Mouse (Mus musculus): ENCODE measurements around the gene Ldah. TPM values are rescaled to one million over a fixed set of nuclear protein-coding genes. Genes with fewer than 3 reads are reported as not detected.

Gene Ldah
- polyA plus RNA-seq, 1 experiment from 2014 or later: 78.6 TPM

DNA sequence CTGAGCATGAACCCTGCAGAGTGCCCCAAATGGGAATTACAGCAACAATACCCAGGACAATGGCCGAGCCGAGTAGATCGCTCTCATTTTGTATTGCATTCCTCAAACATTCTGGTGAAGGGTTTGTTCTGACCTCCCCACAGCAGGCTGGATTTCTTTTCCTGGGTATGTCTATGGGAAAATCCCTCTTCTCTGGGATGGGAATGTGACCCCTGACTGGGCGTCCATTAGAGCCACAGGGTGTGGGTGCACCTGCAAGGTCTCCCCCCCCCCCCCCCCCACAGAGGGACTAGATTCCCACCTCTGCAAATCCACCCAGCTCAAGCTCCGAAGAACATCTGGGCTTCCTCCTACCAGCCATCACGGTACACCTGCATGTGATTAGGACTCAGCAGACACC is 81.2 kb downstream of the Ldah start:
- Histone ChIP-seq H3K4me1 (0 out of 2 replicates have a peak, but pooled peaks cover 7% of the 10 kb centered on the region), H3K9me3 (no peaks in the 10 kb centered on the region), H3K4me2 (replicated peaks) (no peak overlapping the region), H3K27me3 (peaks cover 11% of the 10 kb centered on the region; the same call in 1 of the 2 replicates), H3K36me3 (peaks cover 5% of the 10 kb centered on the region; the same call in 1 of the 2 replicates), H3K9ac (replicated peaks) (no peak overlapping the region), H3K27ac (replicated peaks) (no peak overlapping the region), H3K4me3 (no peak overlapping the region)
- 74% methylated on average over 6 of the region's 6 CpGs for WGBS
- no peak for ATAC-seq (ENCODE audit: low FRiP score, low read depth)

DNA sequence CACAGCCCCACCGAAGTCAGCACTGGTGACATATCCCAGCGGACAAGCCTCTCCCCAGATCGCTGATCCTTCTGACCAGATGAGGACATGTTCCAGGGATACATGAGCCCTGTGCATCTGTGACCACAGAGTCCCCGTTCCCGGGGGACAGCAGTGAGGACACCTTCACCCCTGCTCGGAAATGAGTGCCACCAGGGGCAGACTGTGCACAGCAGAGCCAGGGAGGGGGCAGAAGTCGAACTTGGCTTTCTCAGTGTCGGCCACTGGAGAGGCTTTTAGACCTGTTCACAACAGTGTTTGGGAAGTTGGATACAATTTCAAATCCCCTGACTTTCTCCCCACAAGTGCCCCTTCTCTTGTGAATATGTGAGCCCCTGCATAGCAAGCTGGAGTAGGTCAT is 81.6 kb downstream of the Ldah start:
- Histone ChIP-seq H3K4me1 (0 out of 2 replicates have a peak, but pooled peaks cover 7% of the 10 kb centered on the region), H3K9me3 (no peaks in the 10 kb centered on the region), H3K36me3 (peaks cover 5% of the 10 kb centered on the region; the same call in 1 of the 2 replicates), H3K4me2 (replicated peaks) (no peak overlapping the region), H3K9ac (replicated peaks) (no peak overlapping the region), H3K27me3 (peaks cover 12% of the 10 kb centered on the region; the same call in 1 of the 2 replicates), H3K4me3 (no peak overlapping the region), H3K27ac (replicated peaks) (no peak overlapping the region)
- WGBS: 89% methylated on average over 8 of the region's 8 CpGs
- ATAC-seq (ENCODE audit: low FRiP score, low read depth): no peak

DNA sequence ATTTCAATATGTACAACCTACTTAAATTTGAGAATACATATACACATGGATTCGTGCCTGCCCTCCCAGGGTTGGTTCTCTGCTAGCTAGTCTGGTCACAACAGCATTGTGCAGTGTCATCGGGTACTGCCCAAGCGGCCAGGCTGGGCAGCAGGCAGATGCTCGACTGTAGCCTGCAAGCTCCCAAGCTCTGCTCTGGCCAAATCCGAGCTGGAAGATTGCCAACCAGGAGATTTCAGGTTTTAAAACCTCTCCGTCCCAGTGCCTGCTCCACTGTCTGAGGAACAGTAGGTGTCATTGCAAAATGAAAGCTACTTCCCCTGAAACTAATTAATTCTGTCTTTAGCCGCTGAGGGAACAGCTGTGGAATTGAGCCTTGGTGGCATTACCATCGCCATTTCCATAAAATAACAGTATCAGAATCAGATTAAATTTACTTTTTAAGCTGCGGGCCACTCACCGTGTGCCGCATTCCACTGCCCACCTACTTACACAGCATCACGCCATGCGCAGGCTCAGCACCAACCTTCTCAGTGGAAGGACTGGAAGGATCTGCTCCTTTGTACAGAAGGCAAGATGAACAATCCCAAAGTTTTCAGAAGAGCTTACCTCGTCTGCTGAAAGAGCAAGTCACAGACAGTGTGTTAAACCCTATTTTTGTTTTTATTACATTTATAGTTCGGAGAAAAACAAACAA is 83.4 kb downstream of the Ldah start:
- Histone ChIP-seq H3K9me3 (no peaks in the 10 kb centered on the region), H3K36me3 (peaks cover 5% of the 10 kb centered on the region; the same call in 1 of the 2 replicates), H3K9ac (replicated peaks) (no peak overlapping the region), H3K4me3 (no peak overlapping the region), H3K27me3 (peaks cover 29% of the 10 kb centered on the region), H3K27ac (replicated peaks) (no peak overlapping the region), H3K4me1 (0 out of 2 replicates have a peak, but pooled peaks cover 7% of the 10 kb centered on the region), H3K4me2 (replicated peaks) (no peak overlapping the region)
- ATAC-seq (ENCODE audit: low FRiP score, low read depth): peak; percentile 64
- WGBS: 52% methylated on average over 15 of the region's 15 CpGs

DNA sequence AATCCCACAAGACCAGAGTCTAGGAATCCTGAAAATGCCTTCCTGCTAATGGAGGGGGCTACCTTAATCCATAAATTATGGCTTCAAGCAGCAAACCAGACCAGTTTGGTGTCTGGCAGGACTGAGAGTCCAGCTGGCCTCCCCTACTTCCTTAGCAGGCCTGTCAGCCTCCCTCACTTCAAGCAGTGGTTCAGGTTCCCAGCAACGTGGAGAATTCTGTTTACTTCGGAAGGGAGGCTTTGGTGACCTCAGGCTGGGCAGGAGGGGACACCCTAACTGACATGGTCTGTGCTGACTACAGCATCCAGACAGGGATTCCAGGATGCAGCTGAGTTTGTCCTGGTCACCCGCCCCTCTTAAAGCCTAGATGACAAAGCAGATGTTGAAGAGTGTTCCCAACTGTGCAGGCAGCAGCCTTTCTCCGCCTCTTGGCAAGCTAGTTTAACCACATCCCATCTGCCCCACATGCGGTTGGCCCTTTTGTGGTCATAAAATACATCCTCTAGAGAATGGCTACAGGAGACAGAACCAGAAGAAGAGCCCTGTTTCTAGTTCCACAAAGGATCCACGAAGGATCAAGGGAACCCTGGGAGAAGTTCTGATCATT is 87.5 kb downstream of the Ldah start:
- Histone ChIP-seq H3K4me1 (peaks cover 15% of the 10 kb centered on the region; the same call in 1 of the 2 replicates), H3K36me3 (no peaks in the 10 kb centered on the region), H3K9ac (replicated peaks) (no peak overlapping the region), H3K27me3 (peaks cover 69% of the 10 kb centered on the region), H3K27ac (replicated peaks) (no peak overlapping the region), H3K4me3 (no peak overlapping the region), H3K9me3 (no peaks in the 10 kb centered on the region), H3K4me2 (replicated peaks) (no peak overlapping the region)
- WGBS: 57% methylated on average over 6 of the region's 6 CpGs
- ATAC-seq (ENCODE audit: low FRiP score, low read depth): no peak

DNA sequence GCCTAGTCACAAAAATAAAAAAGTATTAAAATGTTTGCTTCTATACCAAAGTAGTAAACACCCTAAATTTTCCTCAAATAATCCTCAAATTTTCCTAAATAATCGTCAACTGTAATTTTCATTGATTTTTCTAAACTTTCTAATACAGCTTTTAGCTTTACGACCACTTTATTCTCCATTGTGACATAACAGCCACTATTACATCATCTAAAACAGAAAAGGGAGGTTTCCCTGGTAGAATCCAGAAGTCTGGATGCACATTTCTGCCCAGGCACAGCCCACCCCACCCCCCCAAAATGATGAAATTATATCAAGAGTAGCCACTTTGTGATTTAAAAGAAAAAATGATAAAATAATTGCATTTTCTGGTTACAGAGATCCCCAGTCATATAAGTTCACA is 88.2 kb downstream of the Ldah start:
- no peaks in the 10 kb centered on the region for H3K9me3 ChIP-seq
- H3K4me2 ChIP-seq (replicated peaks): no peak overlapping the region
- peaks cover 13% of the 10 kb centered on the region; the same call in 1 of the 2 replicates for H3K4me1 ChIP-seq
- H3K36me3 ChIP-seq: no peaks in the 10 kb centered on the region
- no peak overlapping the region for H3K9ac ChIP-seq (replicated peaks)
- no peak for ATAC-seq (ENCODE audit: low FRiP score, low read depth)
- no peak overlapping the region for H3K27ac ChIP-seq (replicated peaks)
- H3K27me3 ChIP-seq: peaks cover 76% of the 10 kb centered on the region
- no peak overlapping the region for H3K4me3 ChIP-seq
- WGBS: 88% methylated on average over 2 of the region's 2 CpGs

DNA sequence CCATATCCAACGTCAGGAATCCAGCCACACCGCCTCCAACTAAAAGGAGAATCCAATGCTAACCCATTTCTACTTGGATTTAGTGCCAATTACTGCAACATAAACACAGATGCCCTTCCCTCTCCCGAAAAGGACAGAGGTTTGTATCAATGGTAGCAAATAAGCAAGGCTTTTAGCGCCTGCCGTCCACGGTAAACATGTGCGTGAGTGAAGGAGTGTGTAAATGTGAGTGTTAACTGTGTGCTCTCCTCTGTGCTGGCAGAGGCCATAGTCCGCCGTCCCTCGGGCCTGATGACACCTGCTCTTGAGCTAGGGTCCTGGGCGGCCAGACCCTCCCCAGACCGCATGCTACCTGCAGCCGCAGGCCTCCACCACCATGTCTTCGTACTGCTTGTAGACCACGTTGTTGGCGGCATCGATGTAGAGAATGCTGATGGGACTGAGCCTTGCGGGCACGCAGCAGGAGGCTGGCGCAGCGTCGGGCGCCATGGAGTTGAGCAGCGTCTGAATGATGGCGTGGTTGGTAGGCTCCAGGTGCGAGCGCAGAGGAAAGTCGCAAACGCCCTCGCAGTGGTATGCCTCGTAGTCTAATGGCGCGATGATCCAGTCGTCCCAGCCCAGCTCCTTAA is 89.8 kb downstream of the Ldah start:
- H3K4me3 ChIP-seq: peak overlapping the region; percentile 44

DNA sequence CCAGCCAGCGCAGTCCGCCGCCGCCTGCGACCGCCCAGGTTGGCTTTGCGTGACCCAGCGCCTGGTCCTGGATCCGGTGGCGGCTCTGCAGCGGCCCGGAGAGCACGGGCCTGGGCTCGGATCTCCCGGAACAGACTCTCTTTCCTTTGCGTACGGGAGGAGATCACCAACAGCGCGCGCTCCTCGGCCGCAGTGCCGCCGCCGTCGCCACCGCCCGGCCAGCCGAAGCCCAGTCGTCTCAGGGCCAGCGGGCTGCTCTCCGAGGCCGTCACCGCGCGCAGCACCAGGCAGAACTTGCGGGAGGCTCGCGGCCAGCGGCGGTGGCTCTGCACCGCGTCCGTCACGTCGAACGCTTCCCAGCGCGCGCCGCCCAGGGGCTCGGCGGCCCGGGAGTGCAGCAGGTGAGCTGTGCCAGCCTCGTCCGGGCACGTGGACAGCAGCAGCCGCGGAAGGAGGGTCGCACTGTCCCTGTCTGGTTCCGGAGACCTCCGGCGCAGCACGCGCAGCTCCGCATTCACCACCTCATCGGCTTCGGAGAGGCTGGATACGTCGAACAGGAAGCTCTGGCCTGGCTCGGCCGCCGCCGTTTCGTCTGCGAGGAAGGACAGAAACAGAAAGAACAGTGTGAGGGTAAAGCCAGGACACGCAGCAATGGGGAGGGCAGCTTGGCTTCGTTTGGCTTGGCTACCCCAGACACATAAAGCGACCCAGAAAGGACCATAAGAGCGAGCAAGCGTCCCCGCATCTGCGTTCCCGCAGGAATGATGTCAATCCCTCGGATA is 90.6 kb downstream of the Ldah start:
- peaks cover 94% of the 10 kb centered on the region for H3K27me3 ChIP-seq
- H3K27ac ChIP-seq (replicated peaks): no peak overlapping the region
- peak overlapping the region; percentile 44 for H3K4me3 ChIP-seq
- H3K36me3 ChIP-seq: no peaks in the 10 kb centered on the region
- 2% methylated on average over 80 of the region's 85 CpGs for WGBS
- no peak for ATAC-seq (ENCODE audit: low FRiP score, low read depth)
- peak overlapping the region; percentile 53 for H3K4me2 ChIP-seq (replicated peaks)
- no peaks in the 10 kb centered on the region for H3K9me3 ChIP-seq
- H3K9ac ChIP-seq (replicated peaks): no peak overlapping the region
- H3K4me1 ChIP-seq: peaks cover 21% of the 10 kb centered on the region

More for the DNA sequence above, 89.8 kb downstream of the Ldah start:
- Histone ChIP-seq H3K27ac (replicated peaks) (no peak overlapping the region), H3K4me1 (peaks cover 21% of the 10 kb centered on the region), H3K36me3 (no peaks in the 10 kb centered on the region), H3K4me2 (replicated peaks) (peak overlapping the region; percentile 53), H3K9me3 (no peaks in the 10 kb centered on the region), H3K9ac (replicated peaks) (no peak overlapping the region), H3K27me3 (peaks cover 92% of the 10 kb centered on the region)
- 7% methylated on average over 34 of the region's 34 CpGs for WGBS
- 0 out of 2 replicates have a peak, but pooled peaks have one; percentile 8 for ATAC-seq (ENCODE audit: low FRiP score, low read depth)

DNA sequence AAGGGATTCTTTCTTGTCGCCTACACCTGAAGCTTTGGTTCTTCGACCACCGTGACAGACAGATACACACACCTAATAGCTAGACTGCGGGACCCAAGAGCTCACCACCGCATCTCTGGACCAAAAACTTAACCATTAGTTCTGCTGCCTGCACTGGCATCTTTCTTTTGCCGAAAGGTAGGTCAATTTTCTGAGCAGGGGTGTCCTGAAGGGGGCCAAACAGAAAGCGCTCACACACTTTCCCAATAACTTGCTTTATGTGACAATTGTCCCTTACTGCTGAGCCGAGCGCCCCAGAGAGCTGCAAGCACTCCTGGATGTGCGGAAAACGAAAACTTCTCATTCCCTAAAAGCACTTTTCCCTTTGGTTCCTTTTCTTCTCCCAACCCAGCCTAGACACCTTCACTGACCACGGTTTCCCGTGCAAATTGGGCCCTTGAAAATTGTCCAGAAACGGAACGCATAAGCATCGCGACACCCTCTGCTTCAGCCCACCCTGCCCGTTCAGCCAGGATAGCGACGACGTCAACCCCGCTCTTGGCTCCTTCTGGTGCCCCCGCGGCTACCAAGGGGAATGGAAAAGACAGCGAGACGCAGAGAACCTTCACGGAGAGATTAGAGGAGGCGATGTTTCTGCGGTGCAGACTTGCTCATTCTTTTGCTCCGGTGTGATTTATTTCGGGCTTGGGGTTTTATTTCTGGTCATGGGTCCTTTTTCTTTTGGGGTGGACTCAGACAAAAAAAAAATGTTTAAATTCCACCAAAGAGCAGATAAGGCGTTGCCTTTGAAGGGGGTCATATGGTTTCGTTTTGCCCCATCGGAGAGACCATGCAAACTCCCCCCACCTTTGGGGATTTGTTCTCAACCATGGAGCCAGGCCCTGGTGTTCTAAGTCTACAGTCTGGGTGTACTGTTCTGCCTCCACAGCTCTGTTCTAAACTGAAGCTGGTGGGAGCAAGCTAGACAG is 91.5 kb downstream of the Ldah start:
- no peak for ATAC-seq (ENCODE audit: low FRiP score, low read depth)
- peaks cover 21% of the 10 kb centered on the region for H3K4me1 ChIP-seq
- 4% methylated on average over 34 of the region's 34 CpGs for WGBS
- no peak overlapping the region for H3K27ac ChIP-seq (replicated peaks)
- no peaks in the 10 kb centered on the region for H3K9me3 ChIP-seq
- H3K9ac ChIP-seq (replicated peaks): no peak overlapping the region
- peak overlapping the region; percentile 3; the same call in 1 of the 2 replicates for H3K4me2 ChIP-seq (replicated peaks)
- peak overlapping the region; percentile 44 for H3K4me3 ChIP-seq
- no peaks in the 10 kb centered on the region for H3K36me3 ChIP-seq
- H3K27me3 ChIP-seq: peaks cover 98% of the 10 kb centered on the region

DNA sequence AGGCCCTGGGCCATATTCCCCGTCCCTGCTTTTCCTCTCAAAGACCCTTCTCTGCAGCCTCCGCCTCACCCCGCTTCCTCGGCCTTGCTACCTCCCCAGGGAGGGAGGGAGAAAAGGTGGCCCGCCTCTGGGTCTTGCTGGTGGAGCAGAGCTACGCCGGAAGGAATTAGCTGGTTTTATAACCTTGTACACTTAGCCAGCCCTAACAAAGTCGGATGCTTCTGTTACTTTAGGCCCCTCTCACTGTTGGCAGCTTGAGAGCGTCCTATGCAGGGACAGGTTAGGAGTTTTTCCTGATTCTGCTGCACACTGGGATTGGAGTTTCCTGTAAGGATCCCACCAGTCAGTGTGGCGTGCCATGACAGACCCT is 92.2 kb downstream of the Ldah start:
- 12% methylated on average over 10 of the region's 10 CpGs for WGBS

DNA sequence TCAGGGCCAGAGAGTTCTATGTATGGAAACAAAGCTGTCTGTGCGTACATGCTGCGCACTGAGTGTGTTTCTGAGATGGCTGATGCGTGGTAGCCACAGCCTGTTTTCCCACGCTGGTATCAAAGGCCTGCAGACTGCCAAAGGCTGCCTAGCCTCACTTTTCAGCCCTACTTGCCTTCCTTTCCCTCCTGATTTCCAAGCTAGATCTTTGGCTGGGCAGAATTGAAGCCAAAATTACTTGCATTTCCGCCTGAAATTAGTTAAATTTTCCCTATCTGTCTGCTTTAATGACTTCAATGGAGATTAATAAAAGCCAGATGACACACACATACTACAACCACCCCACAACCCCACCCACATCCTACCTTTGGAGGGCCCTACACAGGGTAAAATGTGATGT is 92.6 kb downstream of the Ldah start:
- Histone ChIP-seq H3K9ac (replicated peaks) (no peak overlapping the region), H3K4me3 (0 out of 2 replicates have a peak overlapping the region, but pooled peaks have one; percentile 48), H3K36me3 (no peaks in the 10 kb centered on the region), H3K4me2 (replicated peaks) (no peak overlapping the region), H3K9me3 (no peaks in the 10 kb centered on the region), H3K27me3 (peaks cover 98% of the 10 kb centered on the region), H3K27ac (replicated peaks) (no peak overlapping the region), H3K4me1 (peaks cover 21% of the 10 kb centered on the region)
- 19% methylated on average over 5 of the region's 5 CpGs for WGBS
- no peak for ATAC-seq (ENCODE audit: low FRiP score, low read depth)

More for the DNA sequence above, 92.2 kb downstream of the Ldah start:
- H3K27ac ChIP-seq (replicated peaks): no peak overlapping the region
- no peaks in the 10 kb centered on the region for H3K9me3 ChIP-seq
- no peak for ATAC-seq (ENCODE audit: low FRiP score, low read depth)
- H3K27me3 ChIP-seq: peaks cover 98% of the 10 kb centered on the region
- peak overlapping the region; percentile 3; the same call in 1 of the 2 replicates for H3K4me2 ChIP-seq (replicated peaks)
- peak overlapping the region; percentile 17 for H3K4me3 ChIP-seq
- peaks cover 21% of the 10 kb centered on the region for H3K4me1 ChIP-seq
- no peak overlapping the region for H3K9ac ChIP-seq (replicated peaks)
- no peaks in the 10 kb centered on the region for H3K36me3 ChIP-seq
